Mouse (Mus musculus): Measurements from ENCODE around the gene Trak1.

GRCm38 (mm10) chr9:121295221-121295620 lies 2.1 kb upstream of the Trak1 start:
- TF ChIP-seq POLR2A (IDR thresholded peaks at IDR 0.05; ENCODE audit: low read depth, low read length) (no peak), CTCF (conservative IDR thresholded peaks at IDR 0.05 in 1 of 2, IDR thresholded peaks at IDR 0.05 in 1 of 2; ENCODE audit: low read depth in 2 of 2, low read length in 2 of 2) (no peak), MAFK (IDR thresholded peaks at IDR 0.05; ENCODE audit: insufficient replicate concordance, low read length) (no peak), JUND (conservative IDR thresholded peaks at IDR 0.05; ENCODE audit: low read depth, low read length) (no peak), TCF12 (IDR thresholded peaks at IDR 0.05; ENCODE audit: low read depth, low read length) (no peak), E2F4 (IDR thresholded peaks at IDR 0.05; ENCODE audit: insufficient replicate concordance, low read depth, low read length) (no peak), EP300 (IDR thresholded peaks at IDR 0.05; ENCODE audit: low read length) (no peak), BHLHE40 (IDR thresholded peaks at IDR 0.05; ENCODE audit: low read depth, low read length) (no peak), KAT2A (IDR thresholded peaks at IDR 0.05; ENCODE audit: insufficient replicate concordance, low read length) (no peak), ZMIZ1 (IDR thresholded peaks at IDR 0.05; ENCODE audit: low read depth, low read length) (no peak), USF1 (IDR thresholded peaks at IDR 0.05; ENCODE audit: low read depth, low read length) (no peak), ZKSCAN1 (IDR thresholded peaks at IDR 0.05; ENCODE audit: borderline replicate concordance, low read depth, low read length) (no peak), ZC3H11A (IDR thresholded peaks at IDR 0.05; ENCODE audit: low read depth, low read length) (no peak), CHD1 (IDR thresholded peaks at IDR 0.05; ENCODE audit: low read depth, low read length) (no peak)
